Mouse (Mus musculus): ENCODE results near the gene Chst1. TPM values are rescaled to one million over a fixed set of nuclear protein-coding genes. Genes with fewer than 3 reads are reported as not detected.

Chst1 gene
- 1 to 10 TPM; 5.6 to 6.3 TPM for total RNA-seq (2021)
- long read RNA-seq, experiment 1, transcript Chst1-201 (3 exons, 2,680 nt) = major isoform, 8 of 8 reads
- long read RNA-seq, experiment 1, partial matches to known transcripts = 0 of 8 reads
- long read RNA-seq, experiment 1, other reads (novel, unspliced or antisense) = 0 of 8 reads
- long read RNA-seq, experiment 2, transcript Chst1-201 (3 exons, 2,680 nt) = major isoform, 7 of 9 reads
- long read RNA-seq, experiment 2, partial matches to known transcripts = 0 of 9 reads
- long read RNA-seq, experiment 2, other reads (novel, unspliced or antisense) = 2 of 9 reads

- intact Hi-C loops (cut with DNase I) = no loop called here
- peak; percentile 58 to 64 for DNase-seq
Measured at GRCm38 (mm10) chr2:92599487-92600347, at the start of gene Chst1. Gene Chst1 (plus strand): TSS chr2:92599707.

DNA sequence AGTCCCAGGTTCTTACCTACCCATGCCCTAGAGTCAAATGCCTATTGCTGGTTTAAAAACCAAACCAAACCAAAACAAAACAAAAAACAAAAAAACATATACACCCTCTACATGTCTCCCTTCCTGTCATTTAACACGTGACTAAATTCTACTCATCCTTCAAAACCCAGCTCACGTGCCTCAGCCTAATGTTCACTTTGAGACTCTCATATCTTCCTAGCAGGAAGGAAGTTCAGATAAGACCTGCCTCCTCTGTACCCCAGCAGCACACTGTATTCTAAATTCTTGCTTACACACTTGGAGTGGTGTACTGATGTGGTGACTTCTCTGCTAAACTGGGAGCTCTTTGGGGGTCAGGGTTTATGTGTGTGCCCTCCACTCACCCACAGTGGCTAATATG is 49.5 kb upstream of the Chst1 start:
- intact Hi-C loops (cut with DNase I) = no loop called here
- DNase-seq = no peak

- no peak for DNase-seq
- intact Hi-C loops (cut with DNase I) = no loop called here
Measured at GRCm38 (mm10) chr2:92554536-92554935, 45.0 kb upstream of the Chst1 start.

GRCm38 (mm10) chr2:92562930-92563329 is 36.6 kb upstream of the Chst1 start:
- DNase-seq = no peak
- intact Hi-C loops (cut with DNase I) = no loop called here

GRCm38 (mm10) chr2:92570623-92571022 is 28.9 kb upstream of the Chst1 start:
- DNase-seq = no peak
- intact Hi-C loops (cut with DNase I) = no loop called here

DNA sequence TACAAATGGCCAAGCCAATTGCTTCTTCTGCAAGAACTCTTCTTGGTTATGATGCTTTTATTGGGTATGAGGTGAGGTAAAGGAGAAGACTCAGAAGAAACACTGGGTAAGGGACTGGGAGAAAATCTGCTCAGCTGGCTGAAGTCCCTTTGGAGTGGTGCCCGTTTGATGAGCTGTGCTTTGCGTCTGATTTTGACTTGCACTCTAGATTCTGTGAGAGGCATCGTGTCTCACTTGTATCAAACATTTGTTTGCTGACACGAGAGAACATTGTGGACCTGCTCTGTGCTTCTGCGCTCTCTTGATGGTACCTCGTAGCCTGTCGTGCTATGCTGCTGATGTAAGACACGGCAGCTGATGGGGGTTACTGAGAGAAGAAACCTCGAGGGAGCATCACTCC is 21.7 kb upstream of the Chst1 start:
- intact Hi-C loops (cut with DNase I) = no loop called here
- no peak for DNase-seq

DNA sequence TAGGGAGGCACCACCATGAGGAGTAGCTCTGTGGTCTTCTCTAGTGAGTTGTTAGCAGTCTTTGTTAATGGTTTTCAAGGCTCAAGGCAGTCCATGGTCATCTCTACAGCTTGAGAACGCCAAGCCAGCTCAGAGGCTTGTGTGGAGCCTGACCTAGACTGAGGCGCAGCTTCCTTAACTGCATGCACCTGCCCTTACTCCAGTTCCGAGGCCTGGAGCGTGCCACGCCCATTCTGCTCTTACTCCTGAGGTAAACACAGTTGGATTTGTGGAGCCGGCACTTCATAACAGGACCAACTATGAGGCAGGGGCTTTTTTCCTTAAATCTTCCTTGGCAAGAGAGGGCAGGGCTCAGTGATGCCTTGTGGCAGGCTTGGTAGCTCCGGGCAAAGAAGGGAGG is 18.2 kb upstream of the Chst1 start:
- intact Hi-C loops (cut with DNase I) = no loop called here
- no peak for DNase-seq

DNA sequence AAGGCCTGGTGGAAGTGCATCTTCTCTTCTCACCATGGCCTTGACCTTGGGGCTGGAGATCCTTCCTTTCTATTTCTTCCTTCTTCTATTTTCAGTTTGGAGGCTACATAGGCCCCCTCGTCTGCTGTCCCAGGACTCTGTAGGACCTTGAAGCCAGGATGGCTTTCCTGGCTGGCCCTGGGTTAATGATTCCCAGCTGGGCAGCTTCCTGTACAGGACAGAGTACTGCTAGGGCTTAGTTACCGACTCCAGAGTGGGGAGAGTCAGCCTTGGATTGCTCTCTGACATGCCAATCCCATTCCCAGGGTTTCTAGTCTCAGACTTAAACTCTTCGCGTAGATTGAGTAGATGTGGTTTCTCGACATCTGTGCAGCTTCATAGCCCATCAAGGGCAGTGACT is 16.9 kb upstream of the Chst1 start:
- no peak for DNase-seq
- intact Hi-C loops (cut with DNase I) = no loop called here

DNA sequence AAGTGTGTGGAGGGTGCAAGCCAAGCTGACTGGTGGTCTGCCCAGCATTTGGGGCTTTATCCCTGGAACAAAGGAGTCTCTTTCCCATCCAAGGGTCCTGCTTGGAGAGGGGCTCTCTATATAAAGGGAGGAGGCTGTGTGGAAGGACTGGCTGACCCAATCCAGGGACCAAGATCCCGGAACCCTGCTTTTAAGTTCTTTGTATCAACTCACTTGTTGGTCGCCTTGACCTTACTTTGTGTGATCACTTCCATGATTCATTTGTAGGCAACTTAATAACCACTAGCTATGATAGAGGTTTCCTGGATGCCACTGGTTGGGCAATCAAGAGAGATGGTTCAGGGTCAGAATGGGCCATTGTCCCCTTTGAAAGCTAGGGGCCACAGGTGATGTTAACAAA is 11.7 kb upstream of the Chst1 start:
- intact Hi-C loops (cut with DNase I) = no loop called here
- no peak for DNase-seq

DNA sequence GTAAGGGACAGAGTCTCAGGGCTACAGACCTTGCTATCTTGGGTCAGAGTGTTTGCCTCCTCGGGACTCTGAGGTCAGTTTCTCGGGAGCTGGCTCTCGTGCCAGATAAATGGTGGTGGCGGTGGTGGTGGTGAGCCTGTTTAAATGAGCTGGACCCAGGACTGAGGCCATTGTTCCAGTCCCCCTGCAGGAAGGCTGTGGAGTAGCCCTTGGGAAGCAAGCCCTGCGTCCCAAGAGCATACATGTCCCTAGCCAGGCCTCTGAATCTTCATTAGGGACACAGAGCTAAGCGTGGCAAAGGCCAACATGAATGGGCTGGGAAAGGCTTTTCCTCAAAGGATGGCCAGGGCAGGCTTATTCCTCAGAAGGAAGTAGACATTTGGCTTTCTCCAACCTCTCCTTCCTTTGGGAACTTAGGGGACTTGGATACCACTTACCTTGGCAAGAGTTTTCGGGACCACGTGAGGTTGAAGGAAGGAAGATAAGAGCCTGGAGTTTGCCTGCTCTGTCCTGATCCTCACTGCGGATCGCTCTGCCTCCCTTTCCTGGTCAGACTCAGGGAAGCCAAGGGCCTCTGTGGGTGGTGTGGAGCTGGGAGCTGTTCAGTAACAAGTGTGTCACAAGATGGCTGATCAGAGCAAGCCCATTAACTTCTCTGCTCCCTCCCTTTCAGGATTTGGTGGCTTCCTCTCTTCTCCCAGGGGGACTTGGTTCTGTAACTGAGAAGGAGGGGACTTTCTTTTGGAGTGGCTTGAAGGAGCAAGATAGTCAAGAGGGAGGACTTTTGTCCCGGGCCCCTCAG is 4.4 kb upstream of the Chst1 start:
- intact Hi-C loops (cut with DNase I) = no loop called here
- peak; percentile 22 to 35 for DNase-seq

DNA sequence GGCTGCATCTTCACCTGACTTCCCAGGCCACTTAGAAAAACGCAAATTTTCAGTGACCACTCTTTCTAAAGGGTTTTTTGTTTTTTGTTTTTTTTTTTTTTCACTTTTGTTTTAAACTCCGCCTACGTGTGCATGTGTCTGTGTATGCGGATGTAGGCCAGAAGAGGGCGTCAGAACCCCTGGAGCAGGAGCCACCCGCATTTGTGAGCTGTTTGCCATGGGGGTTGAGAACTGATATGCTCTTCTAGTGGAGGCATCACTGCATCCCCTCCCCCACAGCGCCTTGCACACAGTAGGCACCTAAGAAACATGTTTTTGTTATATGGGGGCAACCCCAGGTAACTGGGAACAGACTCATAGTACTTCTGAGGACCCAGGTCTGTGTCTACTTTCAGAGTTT is 2.2 kb upstream of the Chst1 start:
- intact Hi-C loops (cut with DNase I) = no loop called here

DNA sequence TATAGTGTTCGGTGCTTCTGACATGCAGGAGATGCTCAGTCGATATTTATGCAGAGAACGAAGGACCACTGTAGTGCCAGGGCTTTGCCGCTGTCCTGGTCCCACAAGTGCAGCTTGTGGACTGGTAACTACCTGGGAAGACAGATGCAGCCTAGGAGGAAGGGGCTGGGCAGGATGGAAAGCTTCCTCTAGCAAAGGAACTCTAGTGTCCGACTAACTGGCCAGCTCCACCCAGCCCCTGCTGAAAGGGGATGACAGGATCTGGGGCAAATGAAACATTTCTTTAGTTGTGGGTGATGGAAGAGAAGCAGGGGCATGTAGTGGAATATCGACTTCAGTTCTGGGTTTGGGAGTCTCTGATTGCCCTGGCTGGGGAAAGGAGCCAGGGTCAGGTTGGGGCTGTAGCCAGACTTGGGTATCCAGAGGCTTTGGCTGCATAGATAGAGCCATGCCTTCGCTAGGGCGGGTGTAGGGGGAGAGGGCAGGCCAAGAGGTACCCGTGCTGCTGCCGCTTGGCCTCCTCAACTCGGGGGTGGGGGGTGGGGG is 493 bp upstream of the Chst1 start:
- no peak for DNase-seq
- intact Hi-C loops (cut with DNase I) = no loop called here

More for the DNA sequence above, 2.2 kb upstream of the Chst1 start:
- DNase-seq = no peak

GRCm38 (mm10) chr2:92600348-92600670 is 802 bp downstream of the Chst1 start:
- DNase-seq = no peak
- intact Hi-C loops (cut with DNase I) = no loop called here

DNA sequence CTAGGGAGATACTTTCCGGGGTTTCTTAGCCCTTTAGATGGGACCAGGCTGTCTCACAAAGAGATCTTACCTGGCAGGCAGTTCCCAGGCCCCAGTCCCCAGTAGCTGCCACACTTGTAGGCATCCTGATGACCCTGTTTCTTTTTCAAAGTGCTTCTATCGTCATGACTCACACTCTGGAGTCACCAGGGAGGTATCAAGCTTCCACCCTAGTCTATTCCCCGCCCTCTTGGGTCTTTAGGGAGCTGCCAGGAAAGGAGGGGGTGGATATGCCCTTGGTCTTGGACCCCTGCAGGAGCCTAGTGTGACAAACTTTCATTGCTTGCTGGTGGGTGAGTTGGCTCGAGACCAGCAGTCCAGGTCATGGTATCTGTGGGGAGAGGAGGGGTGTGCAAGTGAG is 1.7 kb downstream of the Chst1 start:
- no peak for DNase-seq
- intact Hi-C loops (cut with DNase I) = no loop called here

GRCm38 (mm10) chr2:92602073-92602472 is 2.6 kb downstream of the Chst1 start:
- DNase-seq = no peak
- intact Hi-C loops (cut with DNase I) = no loop called here

- no peak for DNase-seq
- intact Hi-C loops (cut with DNase I) = no loop called here
Measured at GRCm38 (mm10) chr2:92603591-92603990, 4.1 kb downstream of the Chst1 start.

DNA sequence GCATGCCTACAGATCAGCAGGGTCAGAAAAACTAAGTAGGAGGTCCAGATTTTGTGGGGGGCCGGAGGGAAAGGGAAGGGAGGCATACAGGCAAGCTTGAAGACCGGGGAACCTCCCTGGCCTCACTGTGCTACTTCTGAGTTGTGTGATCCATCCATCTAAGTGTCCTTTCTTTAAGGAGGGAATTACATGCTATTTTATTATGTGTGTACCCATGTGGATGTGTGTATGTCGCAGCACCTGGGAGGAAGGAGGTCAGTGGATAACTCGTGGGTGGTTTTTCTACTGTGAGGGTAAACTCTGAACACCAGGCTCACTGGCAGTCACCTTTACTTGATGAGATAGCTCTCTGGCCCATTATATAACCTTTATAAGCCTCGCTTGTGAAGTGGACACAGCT is 5.1 kb downstream of the Chst1 start:
- intact Hi-C loops (cut with DNase I) = no loop called here
- DNase-seq = no peak

DNA sequence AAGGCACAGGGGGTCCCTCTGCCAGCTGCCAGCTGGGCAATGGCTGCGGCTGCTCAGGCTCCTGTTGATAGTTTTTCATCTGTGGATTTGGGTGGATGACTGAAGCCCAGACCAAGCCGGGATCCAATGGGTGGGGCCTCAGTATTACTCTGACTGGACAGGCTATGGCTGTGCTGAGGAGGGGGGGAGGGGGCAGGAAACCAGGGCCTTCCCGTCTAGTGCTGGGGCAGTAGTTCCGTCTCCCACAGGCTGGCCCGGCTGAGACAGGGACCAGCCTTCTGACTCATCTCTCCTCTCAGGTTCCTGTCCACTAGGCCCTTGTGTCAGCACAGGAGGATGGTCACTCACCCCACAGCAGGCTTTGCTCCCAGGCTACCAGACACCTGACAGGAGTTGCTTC is 6.5 kb downstream of the Chst1 start:
- DNase-seq = peak; percentile 41 to 51
- intact Hi-C loops (cut with DNase I) = loop anchor here (5.0 kb wide), 2 partner anchors 119 to 136 kb away; no protein-coding TSS in a partner anchor

DNA sequence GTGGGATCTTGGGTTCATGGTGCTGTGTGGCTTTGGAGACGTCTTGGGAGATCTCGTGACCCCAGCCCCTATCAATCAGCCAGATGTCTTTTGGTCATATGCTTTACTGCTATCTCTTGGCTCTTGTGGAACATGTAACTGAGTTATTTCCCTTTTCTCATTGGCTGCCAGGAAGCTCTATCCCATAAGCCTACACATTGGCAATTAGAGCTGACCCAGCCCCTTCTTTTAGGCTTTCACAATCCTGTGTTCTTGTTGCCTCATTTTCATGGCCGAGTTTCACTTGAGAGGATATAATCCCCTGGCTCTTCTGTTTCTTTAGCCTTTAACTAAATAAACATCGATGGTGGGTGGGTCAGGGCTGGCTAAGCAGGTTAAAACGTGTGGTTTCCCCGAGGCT is 7.6 kb downstream of the Chst1 start:
- no peak for DNase-seq
- intact Hi-C loops (cut with DNase I) = loop anchor here (5.0 kb wide), 2 partner anchors 120 to 135 kb away; no protein-coding TSS in a partner anchor

DNA sequence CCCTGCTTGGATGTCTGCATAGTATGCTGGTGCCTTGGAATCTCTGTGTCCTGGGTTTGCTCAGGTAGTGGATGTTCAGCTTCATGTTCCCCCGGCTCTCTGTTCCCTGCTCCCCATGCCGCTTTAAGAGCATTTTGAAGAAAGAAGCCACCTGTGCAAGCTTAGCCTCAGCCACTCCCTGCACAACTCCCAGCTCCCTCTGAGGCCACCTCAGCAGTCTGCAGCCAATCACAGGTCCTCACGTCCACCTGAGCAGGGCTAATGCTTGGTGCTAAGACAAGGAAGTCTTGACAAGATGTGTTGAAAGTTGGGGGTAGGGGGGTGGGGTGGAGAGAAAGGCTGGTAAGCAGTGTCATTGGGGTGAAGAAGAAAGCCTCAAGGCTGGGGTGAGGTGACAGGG is 8.1 kb downstream of the Chst1 start:
- intact Hi-C loops (cut with DNase I) = loop anchor here (5.0 kb wide), 2 partner anchors 120 to 135 kb away; no protein-coding TSS in a partner anchor
- DNase-seq = no peak

Data from heart, postnatal 14 days (tissue).